Mouse (Mus musculus) embryo, embryonic 11 days (tissue): ENCODE measurements around the gene Pfpl.

ENCODE experiments used
- DNase-seq: peaks from one replicate; pipeline ENCODE4 v3.0.0-alpha.2; 2015

Gene Pfpl

DNA sequence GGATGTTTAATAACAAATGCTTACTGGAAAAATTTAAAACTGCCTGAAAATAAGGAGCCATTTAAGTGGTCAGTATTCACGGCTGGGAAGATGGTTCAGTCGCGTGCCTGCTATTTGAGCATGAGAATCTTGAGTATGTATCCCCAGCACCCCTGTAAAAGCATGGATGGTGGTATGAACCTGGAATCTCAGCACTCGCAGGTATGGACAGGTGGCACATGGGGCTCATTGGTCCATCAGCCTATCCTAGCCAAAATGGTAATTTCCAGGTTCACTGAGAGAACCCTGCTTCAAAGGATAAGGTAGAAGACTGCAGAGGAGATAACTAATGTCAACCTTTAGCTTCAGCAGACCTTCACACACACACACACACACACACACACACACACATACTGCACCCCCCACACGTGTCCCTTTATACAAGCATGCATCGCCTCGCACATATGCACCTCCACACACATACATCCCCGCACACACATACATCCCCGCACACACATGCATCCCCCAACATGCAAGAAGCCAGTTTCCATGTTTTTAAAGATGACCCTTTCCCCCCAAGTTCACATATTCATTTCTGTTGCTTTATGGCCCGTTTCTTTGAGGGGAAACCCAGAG is 37.9 kb downstream of the Pfpl start:
- DNase-seq, result no peak

DNA sequence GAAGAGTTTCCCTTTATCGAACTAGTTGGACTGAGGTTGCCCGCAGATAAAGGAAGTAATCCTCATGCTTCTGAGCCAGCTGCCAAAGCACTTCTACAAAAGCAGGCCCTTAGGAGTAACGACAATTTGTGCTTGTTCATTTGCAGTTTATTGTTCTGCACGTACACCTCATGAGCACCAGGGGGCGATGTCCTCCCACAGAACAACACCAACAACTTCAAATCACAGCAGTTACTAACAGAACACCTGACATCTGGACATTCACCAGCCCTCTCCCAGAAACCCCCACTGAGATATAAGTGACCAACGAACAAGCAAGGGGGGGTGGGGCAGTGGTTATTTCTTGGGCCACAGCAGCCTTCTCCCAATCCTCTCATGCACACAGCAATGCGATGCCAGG is 38.5 kb downstream of the Pfpl start:
- DNase-seq, result peak; percentile 68

DNA sequence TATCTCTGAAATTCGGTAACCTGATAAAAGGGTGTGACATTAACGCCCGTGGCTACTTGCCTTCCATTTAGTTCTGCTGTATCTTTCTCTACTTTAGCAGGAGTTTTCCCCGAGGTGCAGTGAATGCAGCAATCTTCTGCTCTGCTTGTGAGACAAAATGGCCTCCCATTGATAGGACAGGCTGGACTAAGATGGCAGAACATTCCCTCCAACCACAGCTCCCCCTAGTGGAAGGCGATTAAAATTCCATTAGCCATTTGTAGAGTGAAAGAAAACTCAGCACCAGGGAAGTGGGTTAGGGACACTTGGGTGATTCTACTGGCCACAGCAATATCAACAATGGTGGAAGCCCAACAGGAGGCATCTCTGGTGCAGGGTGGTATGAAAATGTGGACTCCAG is 39.7 kb downstream of the Pfpl start:
- DNase-seq, result peak; percentile 57

DNA sequence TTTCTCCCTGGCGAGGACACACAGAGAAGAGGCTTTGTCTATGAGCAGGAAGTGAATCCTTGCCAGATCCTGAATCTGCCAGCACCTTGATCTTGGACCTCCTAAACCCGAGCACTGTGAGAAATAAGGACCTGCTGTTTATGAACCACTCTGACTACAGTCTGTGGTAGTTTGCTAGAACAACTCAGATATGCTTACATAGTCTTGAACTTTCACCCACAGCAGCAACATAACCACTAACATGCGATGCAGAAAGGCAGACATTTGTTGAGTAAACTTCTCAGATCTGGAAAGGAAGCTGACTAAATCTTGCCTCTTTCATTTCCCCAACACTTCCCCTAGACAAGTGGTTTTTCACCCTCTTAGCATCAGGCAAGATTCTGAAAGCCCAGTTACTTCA is 44.2 kb downstream of the Pfpl start:
- no peak for DNase-seq

DNA sequence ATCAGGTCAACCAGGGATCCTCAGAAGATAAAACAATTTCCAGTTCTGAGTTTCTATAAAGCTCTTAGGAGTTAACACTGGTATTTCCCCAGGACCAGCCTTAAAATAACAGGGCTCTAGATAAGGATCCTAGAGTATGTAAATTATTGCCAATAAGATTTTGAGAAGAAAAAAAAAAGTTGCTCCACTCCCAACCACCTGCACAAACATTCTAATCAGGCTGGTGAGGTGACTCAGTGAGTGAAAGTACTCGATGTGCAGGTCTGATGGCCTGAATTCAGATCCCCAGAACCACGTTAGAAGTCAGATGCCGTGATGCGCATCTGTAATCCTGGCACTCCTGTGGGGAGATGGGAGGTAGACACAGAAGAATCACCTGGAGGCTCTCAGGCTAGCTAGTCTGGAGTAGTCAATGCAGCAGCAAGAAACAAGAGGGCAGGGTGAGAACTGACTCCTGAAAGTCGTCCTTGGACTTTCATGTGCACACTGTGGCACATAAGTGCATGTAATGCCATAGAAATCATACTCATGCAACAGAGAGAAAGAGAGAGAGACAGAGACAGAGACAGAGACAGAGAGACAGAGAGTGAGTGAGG is 44.8 kb downstream of the Pfpl start:
- no peak for DNase-seq

DNA sequence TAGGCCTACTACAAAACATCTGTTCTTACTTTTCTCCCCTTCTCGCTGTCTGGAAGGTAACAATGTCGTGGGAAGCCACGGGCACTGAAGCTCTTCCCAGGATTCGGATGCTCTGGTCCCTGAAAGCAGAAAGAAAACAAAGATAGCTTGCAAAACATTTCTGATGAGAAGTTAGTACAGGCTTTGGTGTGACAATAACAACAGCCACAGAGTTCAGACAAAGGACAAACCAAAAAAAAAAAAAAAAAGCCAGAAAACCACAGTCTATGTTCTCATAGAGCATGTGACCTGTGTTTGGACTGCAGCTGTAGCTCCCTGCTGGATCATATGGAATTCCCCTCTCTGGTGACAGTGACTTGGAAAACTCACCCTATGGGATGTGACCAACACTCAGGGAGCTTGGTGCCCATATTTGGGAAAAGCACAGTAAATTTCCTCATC is 45.5 kb downstream of the Pfpl start:
- no peak for DNase-seq

DNA sequence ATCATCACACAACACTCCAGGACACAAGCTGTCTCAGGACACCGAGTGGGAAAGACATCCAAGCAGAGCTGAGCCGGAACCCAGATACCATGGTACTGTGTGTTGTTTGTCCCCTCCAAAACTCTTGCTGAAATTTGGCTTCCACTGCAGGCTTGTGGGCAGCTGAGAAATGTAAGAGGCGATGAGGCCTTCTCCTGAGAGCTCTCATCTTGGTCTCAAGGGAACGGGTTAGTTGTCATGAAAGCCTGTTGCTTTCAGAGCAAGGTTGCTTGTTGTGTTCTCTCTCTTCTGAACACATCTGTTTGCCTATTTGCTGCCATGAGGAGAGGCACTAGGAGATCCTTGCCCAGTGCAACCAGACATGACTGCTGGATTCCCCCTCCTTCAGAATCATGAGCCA is 46.2 kb downstream of the Pfpl start:
- no peak for DNase-seq

DNA sequence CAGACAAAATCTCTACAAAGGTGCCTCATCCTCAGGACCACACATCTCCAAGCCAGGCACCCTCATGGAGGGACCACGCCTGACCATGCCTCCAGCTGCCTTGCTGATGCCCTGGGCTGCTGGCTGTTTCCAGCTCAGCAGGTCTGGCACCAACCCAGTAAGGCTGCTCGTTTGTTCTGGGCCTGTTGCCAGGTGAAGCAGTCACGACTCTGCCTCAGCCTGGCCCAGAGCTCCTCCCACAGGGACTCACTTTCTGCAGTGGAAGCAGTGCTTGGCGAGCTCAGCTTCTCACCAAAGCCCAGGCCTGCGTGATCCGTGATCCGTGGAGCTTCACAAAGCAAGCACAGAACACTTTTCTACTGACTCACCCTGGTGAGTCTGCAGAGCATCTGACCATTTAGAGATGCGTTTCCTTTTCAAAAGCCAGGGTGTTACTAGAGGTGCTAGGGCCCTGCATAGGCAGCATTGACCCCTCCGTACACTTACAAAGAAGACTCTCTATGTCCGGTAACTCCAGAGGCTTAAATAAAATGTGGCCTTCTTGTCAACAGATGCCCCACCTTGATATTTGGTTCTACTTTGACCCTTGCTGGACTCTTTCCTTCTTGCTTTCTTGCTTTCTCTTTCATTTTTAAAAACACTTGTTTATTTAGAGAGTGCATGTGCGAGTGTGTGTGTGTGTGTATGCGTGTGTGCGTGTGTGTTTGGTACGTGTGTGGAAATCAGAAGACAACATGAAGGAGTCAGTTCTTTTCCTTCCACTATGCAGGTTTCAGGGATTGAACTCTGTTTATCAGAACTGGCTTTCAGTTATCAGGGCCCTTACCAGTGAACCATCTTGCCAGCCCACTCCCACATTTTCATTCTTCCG is 47.9 kb downstream of the Pfpl start:
- DNase-seq, result no peak

DNA sequence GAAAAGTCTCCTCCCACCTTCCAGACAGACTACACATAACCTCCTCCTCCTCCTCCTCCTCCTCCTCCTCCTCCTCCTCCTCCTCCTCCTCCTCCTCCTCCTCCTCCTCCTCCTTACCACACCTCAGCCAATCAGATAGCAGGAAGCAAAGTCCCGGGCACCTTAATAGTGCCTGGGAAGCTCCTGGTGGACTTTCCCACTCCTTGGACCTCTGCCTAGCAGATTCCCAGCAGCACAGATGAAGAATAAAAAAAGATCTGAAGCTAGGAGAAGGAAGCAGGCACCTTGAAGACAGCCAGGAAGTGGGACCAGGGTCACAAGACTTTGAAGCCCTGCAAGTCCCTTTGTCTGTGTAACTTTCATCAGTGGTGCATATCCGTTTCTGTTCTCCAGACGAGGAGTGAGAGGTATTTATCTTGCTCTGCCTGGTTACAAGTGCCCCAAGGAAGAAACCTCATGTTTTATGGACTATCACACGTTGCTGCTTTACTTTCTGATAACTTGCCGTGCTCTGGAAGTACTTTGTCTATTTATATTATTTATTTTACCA is 49.1 kb downstream of the Pfpl start:
- DNase-seq, result no peak

DNA sequence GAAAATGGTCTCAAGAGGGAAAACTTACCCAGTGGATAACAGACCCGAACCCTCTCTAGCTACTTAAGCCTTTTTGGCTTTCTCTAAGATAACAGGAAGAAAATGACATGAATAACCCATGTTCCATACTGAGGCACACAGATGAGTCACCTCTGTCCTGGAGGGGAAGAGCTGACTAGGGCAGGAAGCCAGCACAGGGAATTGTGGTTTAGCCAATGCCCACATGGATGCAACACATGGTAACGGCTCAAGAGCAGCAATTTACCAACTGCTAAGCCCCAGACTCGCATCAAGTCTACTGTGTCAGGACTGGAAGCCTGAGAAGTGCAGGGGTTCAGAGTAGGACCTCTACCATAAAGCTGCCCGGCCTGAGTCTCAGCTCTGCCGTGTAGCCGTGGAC is 50.7 kb downstream of the Pfpl start:
- no peak for DNase-seq
